Mouse (Mus musculus) frontal cortex, postnatal 25 days (tissue): Measurements from ENCODE around the gene Ube4a.
A peak's percentile ranks its signal among the peaks of the same experiment; 100 is the strongest.

ENCODE experiments used
- DNase-seq, 2 experiments: peaks; one replicate each; pipeline ENCODE4 v3.0.0; 2022; ENCODE audit warnings: low spot score in 2 of 2

Ube4a gene

GRCm38 (mm10) chr9:44965126-44965832 lies at the start of gene Ube4a:
TSS of gene Ube4a (minus strand) at chr9:44965600.
- DNase-seq, result peak; percentile 99

GRCm38 (mm10) chr9:45014879-45015278 lies 49.5 kb upstream of the Ube4a start:
- DNase-seq, result no peak

- DNase-seq, result no peak
Measured at GRCm38 (mm10) chr9:45011291-45011690, 45.9 kb upstream of the Ube4a start.

- DNase-seq, result no peak
Measured at GRCm38 (mm10) chr9:45010461-45010860, 45.1 kb upstream of the Ube4a start.

GRCm38 (mm10) chr9:45009180-45010078 lies 44.0 kb upstream of the Ube4a start, which contains the start of gene Cd3e:
TSS of gene Cd3e (minus strand) at chr9:45009627.
- DNase-seq, result no peak

GRCm38 (mm10) chr9:45008342-45008741 lies 42.9 kb upstream of the Ube4a start:
- no peak for DNase-seq

GRCm38 (mm10) chr9:45007404-45007803 lies 42.0 kb upstream of the Ube4a start:
- no peak for DNase-seq

- no peak for DNase-seq
Measured at GRCm38 (mm10) chr9:45000249-45000648, 34.8 kb upstream of the Ube4a start.

GRCm38 (mm10) chr9:44999776-45000175 lies 34.4 kb upstream of the Ube4a start:
- DNase-seq, result no peak

- no peak for DNase-seq
Measured at GRCm38 (mm10) chr9:44999171-44999570, 33.8 kb upstream of the Ube4a start.

GRCm38 (mm10) chr9:44998138-44998537 lies 32.7 kb upstream of the Ube4a start:
- DNase-seq, result no peak

- DNase-seq, result no peak
Measured at GRCm38 (mm10) chr9:44996590-44996989, 31.2 kb upstream of the Ube4a start.

GRCm38 (mm10) chr9:44994962-44995361 lies 29.6 kb upstream of the Ube4a start:
- DNase-seq, result no peak

GRCm38 (mm10) chr9:44993268-44993667 lies 27.9 kb upstream of the Ube4a start:
- no peak for DNase-seq

- no peak for DNase-seq
Measured at GRCm38 (mm10) chr9:44992271-44992670, 26.9 kb upstream of the Ube4a start.

GRCm38 (mm10) chr9:44991821-44992220 lies 26.4 kb upstream of the Ube4a start:
- DNase-seq, result no peak

GRCm38 (mm10) chr9:44986976-44987375 lies 21.6 kb upstream of the Ube4a start:
- DNase-seq, result no peak

- no peak for DNase-seq
Measured at GRCm38 (mm10) chr9:44986242-44986781, 20.9 kb upstream of the Ube4a start.

- DNase-seq, result no peak
Measured at GRCm38 (mm10) chr9:44985721-44986161, 20.3 kb upstream of the Ube4a start.

- DNase-seq, result no peak
Measured at GRCm38 (mm10) chr9:44983001-44983400, 17.6 kb upstream of the Ube4a start.

- DNase-seq, result no peak
Measured at GRCm38 (mm10) chr9:44982531-44982930, 17.1 kb upstream of the Ube4a start.

- DNase-seq, result no peak
Measured at GRCm38 (mm10) chr9:44982081-44982480, 16.7 kb upstream of the Ube4a start.
